Mouse (Mus musculus): ENCODE results near the gene Pop7.

The Pop7 gene

GRCm38 (mm10) chr5:137528247-137528968, 26.1 kb upstream of the Pop7 start:
- no peak for DNase-seq (ENCODE audit: low spot score)

GRCm38 (mm10) chr5:137527413-137527812, 25.1 kb upstream of the Pop7 start:
- no peak for DNase-seq (ENCODE audit: low spot score)

GRCm38 (mm10) chr5:137526192-137526936, 24.0 kb upstream of the Pop7 start:
- peak; percentile 50 for DNase-seq (ENCODE audit: low spot score)

GRCm38 (mm10) chr5:137525511-137525910, 23.2 kb upstream of the Pop7 start:
- no peak for DNase-seq (ENCODE audit: low spot score)

GRCm38 (mm10) chr5:137524671-137525070, 22.4 kb upstream of the Pop7 start:
- no peak for DNase-seq (ENCODE audit: low spot score)

GRCm38 (mm10) chr5:137524251-137524515, 21.9 kb upstream of the Pop7 start:
- no peak for DNase-seq (ENCODE audit: low spot score)

DNA sequence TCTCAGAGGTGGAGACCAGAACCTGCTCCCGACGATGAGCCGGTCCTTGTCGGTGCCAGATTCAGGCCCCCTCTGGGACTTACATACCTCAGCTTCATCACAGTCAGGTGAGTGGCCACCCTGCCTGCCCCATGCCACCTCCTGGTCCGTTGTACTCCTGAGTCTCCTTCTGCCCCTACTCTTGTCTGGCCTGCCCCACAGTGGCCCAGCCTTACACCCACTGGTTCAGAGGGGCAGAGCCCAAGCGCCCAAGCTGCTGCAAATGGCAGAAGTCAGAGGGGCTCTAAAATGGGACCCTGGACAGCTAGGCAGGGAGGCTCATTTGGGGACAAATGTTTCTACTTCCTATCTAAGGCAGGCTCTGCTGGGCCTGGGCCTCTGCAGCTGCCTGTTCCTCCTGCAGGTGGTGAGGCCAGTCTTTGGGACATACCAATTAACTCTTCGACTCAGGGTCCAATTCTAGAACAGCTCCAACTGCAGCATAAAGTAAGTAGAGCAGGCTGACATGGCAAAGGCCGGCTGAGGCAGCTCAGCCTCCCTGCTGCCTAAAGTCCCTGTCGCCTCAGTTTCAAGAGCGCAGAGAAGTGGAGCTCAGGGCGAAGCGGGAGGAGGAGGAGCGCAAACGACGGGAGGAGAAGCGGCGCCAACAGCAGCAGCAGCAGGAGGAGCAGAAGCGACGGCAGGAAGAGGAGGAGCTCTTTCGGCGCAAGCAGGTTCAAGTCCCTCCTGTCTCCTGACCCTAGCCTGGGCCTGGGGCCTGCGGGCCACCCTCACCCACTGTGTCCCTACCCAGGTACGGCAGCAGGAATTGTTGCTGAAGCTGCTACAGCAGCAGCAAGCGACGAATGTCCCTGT, 21.3 kb upstream of the Pop7 start:
- DNase-seq (ENCODE audit: low spot score), result no peak

GRCm38 (mm10) chr5:137522711-137523110, 20.4 kb upstream of the Pop7 start:
- DNase-seq (ENCODE audit: low spot score), result no peak

GRCm38 (mm10) chr5:137521861-137522260, 19.5 kb upstream of the Pop7 start:
- no peak for DNase-seq (ENCODE audit: low spot score)

DNA sequence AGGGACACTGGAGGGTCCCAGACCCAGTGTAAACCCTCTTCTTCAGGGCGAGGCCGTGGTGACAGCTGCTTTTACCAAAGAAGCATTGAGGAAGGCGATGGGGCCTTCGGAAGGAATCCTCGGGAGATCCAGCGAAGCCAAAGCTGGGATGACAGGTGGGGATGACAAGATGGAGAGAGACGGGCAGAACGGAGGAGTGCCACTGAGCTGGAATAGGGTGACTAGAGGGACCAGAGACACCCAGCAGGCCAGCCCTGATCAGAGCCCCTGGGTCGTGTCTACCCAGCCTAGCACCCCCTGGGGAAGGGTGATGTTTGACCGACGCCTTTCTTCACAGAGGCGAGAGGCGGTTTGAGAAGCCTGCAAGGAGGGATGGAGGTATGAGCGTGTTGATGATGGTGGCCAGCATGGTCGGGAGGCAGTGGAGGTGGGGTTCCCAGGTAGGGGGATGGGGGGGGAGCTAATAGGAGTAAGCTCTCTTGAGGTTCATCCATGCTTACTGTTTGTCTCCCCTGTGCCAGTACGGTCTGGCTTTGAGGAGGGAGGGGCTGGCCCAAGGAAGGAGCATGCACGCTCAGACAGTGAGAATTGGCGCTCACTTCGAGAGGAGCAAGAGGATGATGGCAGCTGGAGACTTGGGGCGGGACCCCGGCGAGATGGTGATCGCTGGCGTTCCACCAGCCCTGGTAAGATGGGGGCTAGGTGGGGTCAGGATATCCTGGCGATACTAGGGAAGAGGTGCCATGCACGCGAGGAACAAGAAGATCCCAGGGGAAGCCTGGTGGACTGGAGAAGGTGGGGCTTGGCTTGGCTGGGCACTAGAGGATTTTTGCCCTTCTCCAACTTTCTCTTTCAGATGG, 17.6 kb upstream of the Pop7 start:
- DNase-seq (ENCODE audit: low spot score), result no peak

DNA sequence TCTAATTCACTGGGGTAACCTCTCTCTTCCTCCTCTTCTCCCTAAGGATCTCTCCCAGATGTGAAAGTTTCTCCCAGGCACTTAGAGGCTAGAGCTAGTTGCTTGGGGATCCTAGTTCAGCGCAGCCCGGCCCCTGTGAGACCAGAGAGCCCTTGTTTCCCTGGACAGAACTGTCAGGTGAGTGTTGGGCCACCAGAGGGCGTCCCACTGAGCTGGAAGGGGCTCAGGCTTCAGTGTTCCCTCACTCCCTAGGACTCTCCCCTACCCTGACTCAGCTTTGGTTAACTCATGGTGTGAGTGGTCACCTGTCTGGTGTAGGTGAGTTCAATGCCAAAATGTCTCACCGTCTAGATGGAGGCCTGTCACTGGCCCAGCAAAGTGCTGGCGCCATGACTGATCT, 16.1 kb upstream of the Pop7 start, which contains the start of gene Gigyf1:
Gene Gigyf1, plus strand, starts transcription at position 113 of the 400 bp plus-strand sequence.
- peak; percentile 53 for DNase-seq (ENCODE audit: low spot score)

DNA sequence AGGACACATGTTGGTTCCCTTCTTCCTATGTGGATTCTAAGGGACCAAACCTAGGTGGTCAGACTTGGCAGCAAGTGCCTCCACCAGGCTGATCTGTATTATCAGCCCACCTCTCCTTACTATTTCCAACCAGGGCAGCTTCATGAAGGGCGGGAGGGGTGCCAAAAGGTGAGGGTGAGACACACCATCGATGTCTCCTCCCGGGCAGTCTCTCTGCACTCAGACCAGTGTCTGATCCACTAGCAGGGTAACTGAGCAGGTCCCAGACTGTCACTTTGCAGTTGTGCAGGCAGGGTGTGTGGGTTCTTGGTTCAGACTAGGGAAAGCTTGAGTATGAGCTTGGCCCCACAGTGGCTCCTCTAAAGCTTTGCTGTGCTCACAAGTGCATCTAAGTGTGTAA, 12.5 kb upstream of the Pop7 start:
- no peak for DNase-seq (ENCODE audit: low spot score)

DNA sequence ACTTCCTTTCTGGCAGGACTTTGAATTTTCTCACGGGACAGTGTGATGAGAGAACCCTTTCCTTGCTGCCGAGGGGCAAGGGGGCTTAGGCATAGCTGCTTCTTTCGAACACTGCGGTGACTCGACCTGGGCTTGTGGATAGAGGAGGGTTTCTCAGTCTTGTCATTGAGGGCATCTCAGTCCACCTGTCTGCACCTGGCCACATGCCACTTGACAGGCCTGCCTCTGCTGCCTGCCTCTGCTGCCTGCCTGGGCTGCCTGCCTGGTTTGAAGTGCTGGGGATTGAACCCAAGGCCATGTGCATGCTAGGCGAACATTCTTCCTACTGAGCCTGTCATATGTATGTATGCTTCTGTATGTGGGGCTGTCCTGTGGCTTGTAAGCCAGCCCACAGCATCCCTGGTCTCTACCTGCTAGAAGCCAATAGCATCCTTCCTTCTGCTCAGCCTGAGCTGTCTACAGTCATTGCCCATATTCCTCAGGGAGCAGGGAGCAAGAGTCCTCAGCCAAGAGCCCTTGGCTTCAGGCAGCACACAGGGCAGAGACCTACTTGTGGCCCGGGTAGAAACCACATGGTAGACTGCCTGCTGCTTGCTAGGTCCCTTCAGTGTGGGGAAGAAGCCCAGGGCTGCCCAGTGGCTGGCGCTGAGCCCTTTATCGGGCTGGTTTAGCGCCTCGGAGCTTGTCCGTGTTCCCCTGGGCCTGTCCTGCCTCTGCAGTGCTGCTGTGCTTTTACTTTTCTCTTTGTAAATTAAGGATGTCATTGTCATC, 11.8 kb upstream of the Pop7 start:
- DNase-seq (ENCODE audit: low spot score), result no peak

DNA sequence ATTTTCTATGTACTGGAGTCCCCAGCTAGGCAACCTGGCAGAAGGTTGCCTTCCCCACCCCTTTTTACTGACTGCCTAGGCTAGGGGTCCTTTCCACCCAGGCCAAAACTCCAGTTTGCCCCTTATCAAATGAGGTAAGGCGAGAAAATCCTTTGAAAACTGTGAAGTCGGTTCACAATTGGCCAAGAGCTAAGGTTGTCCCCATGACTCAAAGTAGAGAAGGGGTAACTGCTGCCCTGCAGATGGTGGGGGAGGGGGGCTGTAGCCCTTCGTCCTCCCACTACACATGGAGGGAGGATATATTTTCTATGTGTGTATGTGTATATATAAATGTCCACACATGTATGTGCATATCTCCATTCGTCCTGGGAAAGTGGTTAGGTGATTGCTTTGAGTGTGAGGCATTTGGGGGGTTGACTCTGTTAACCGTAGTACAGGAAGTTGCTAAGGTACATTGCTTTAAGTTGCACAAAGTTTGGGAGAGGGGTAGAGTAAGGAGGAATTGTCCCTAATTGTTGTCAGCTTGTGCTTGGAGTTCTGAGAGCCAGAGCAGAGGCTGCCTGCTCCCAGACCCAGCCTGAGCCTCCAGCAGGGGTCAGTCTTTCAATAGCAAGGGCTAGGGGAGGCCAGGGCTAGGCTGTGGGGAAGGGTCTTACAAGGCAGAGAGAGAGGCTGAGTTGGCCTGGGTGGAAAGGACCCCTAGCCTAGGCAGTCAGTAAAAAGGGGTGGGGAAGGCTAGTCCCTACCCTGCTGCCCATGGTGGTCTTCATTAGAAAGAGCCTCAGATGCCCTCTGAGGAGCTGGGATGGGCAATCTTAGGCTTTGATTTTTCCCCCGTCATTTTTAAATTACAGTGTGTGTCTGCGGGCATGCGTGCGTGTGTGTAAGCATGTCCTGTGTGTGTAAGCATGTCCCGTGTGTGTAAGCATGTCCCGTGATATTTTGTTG, 10.8 kb upstream of the Pop7 start:
- peak; percentile 79 for DNase-seq (ENCODE audit: low spot score)

- no peak for DNase-seq (ENCODE audit: low spot score)
Measured at GRCm38 (mm10) chr5:137511706-137512105, 9.4 kb upstream of the Pop7 start.

DNA sequence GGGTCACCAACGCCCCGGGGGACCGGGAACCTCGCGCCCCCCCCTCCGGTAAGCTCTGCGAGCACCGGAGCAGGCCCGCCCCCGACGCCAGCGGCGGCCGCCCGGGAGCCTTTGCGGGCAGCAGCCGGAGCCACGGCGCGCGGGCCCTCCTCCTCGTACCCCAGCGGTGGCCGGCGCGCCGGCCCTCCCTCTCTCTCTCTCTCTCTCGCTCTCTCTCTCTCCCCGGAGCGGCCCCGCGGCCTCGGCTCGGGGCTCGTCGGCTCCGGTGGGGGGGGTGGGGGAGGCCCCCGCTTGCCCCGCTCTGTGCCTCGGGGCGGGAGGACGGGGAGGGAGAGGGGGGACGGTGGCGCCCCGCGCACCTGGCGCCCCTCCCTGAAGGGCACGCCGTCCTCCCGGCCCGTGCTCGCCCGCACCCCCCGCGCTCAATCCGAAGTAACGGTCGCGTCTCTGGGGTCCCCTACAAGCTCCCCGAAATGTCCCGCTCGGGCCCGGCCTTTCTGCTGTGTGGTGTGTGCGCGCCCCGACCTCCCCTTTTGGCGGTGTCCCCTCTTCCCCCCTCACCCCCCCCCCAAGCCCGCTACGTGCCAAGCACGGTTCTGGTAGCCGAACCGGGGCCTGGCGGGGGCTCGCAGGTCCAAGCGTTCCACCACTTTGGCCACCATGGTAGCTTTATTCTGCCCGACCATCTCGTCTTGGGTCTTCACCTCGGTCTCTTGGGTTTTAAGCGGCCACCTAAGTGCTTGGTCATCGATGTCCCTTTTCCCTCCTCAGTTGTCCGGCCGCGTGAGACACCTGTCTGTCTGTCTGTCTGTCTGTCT, 8.5 kb upstream of the Pop7 start:
- DNase-seq (ENCODE audit: low spot score), result no peak

DNA sequence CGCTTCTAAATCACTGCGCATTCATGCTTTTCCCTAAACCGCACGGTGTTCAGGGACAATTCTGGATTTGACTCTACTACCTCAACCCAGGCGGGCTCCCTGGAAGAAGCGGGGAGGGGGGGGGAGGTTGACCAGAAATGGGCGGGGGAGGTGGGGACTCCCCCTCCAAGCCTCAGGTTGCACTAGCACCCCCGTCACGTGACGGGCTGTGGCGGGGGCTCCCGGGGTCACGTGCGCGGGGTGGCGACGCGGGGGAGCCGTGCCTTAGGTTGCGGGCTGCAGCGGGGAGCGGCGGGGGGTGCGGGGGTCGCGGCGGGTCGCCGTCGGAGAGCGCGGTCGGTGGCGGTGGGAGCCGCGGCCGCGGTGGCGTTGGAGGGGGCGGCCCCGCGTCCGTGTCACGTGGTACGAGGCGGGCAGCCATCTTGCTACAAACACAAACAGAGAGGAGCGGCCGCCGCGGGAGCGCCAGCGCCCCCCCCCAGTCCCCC, 7.7 kb upstream of the Pop7 start:
- DNase-seq (ENCODE audit: low spot score), result peak; percentile 85

DNA sequence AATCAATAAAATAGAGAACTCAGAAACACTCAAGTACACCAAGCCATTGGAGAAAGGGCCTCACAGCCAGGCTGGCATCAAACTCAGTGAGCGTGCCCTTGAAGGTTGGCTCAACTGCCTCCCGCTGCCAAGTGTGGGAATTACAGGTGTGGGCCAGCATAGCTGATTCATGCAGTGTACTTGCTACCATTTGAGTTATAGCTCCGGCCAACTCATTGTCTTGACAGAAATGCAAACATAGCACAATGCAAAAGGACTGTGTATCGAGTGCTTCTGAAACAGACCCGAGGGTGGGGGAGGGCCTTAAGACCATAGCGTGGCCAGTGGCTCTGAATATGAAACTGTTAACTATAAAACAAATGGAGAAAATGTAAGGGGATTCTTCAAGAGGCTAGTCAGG, 1.7 kb upstream of the Pop7 start:
- DNase-seq (ENCODE audit: low spot score), result no peak

DNA sequence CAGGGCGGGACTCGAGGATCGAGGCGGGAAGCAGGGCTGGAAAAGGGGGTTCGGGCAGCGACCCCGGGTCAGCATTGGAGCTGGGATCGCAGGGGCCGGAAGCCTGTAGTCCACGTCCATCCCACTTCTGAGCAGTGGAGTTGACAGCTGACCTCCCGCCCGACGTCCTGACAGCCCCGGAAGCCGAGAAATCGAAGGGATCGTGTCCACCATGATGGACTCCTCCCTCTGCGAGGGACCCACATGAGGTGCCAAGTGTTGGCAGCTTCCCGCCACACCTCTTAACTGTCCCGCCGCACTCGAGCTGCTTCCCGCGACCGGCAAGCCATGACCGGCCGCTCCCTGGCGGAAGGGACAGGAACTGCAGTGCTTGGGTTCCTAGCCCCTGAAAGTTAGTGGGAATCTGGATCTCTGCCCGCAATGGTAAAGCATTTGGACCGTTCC, 371 bp upstream of the Pop7 start:
- peak; percentile 94 for DNase-seq (ENCODE audit: low spot score)

All from embryo, embryonic 10 days (tissue).